Mouse (Mus musculus) lung, embryonic 14.5 days (tissue): ENCODE results near the gene Cbarp. TPM values are rescaled to one million over a fixed set of nuclear protein-coding genes. Genes with fewer than 3 reads are reported as not detected.

ENCODE experiments used
- ATAC-seq: fragments of 200-750 bp; cut with Nextera tagmentation; 2 replicates; pipeline ENCODE4 v1.8.0; 2017; ENCODE audit warnings: mild to moderate bottlenecking, moderate TSS enrichment, moderate library complexity; ENCODE audit not compliant: insufficient read depth
- DNase-seq: peaks from one replicate; pipeline ENCODE4 v3.0.0-alpha.2; 2015
- H3K27ac ChIP-seq: fragments of 300-500 bp; sonication (generic); 2 replicates; pipeline ENCODE4 v1.5.1; 2014; ENCODE audit warnings: low read depth, mild to moderate bottlenecking, moderate library complexity
- H3K27me3 ChIP-seq: fragments of 300-500 bp; sonication (generic); 2 replicates; pipeline ENCODE4 v1.6.1; 2014; ENCODE audit warnings: low read length, control low read depth; ENCODE audit not compliant: insufficient read depth
- H3K36me3 ChIP-seq: fragments of 300-500 bp; sonication (generic); 2 replicates; pipeline ENCODE4 v1.6.1; 2014; ENCODE audit warnings: control low read depth; ENCODE audit not compliant: insufficient read depth
- H3K4me1 ChIP-seq: fragments of 300-500 bp; sonication (generic); 2 replicates; pipeline ENCODE4 v1.6.1; 2014; ENCODE audit warnings: antibody characterized with exemption, control low read depth; ENCODE audit not compliant: insufficient read depth
- H3K4me2 ChIP-seq: fragments of 300-500 bp; sonication (generic); 2 replicates; pipeline ENCODE4 v1.6.1; 2014; ENCODE audit warnings: mild to moderate bottlenecking
- H3K4me3 ChIP-seq: fragments of 300-500 bp; sonication (generic); 2 replicates; pipeline ENCODE4 v1.5.1; 2014; ENCODE audit warnings: low read depth, low read length
- H3K9ac ChIP-seq: fragments of 300-500 bp; sonication (generic); 2 replicates; pipeline ENCODE4 v1.6.1; 2014
- H3K9me3 ChIP-seq: fragments of 300-500 bp; sonication (generic); 2 replicates; pipeline ENCODE4 v1.6.1; 2016; ENCODE audit warnings: low read depth, low read length, control low read depth
- CTCF ChIP-seq: IDR thresholded peaks from 2 replicates; pipeline ENCODE4 v1.5.1; 2016; ENCODE audit warnings: antibody characterized with exemption, low read depth
- WGBS: fragments of 180-500 bp; shearing (Covaris S2); extraction: QIAGEN DNeasy Blood & Tissue Kit; methylation state at CpG from one replicate; pipeline ENCODE4 v1.1.7; 2014; 5-methylcytosine and 5-hydroxymethylcytosine counted together
- polyA plus RNA-seq: library from polyadenylated mRNA; unstranded; fragments of >200 nt; fragmentation: Nextera tagmentation; extraction: Ambion mirVana; gene quantifications from 2 replicates; pipeline ENCODE4 v1.2.1, GENCODE M21; 2014

The Cbarp gene
- 3.8 and 5.5 TPM in 2 replicates for polyA plus RNA-seq

DNA sequence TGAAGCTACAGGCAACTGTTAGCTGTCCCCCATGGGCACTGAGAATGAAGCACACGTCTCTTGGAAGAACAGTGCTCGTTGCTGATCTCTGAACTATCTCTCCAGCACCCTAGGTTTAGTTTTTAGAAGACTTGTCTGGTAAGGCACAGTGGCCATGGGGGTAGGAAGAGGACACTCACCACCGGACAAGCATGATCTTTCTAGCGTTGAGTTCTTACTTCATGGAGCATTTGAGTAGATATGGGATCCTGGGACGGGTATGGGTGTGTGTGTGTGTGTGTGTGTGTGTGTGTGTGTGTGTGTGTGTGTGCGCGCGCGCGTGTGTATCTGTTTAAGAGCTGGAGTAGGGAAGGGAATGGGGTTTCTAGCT, at the start of gene Cbarp:
Gene Cbarp, minus strand, starts transcription at position 170 of the 370 bp plus-strand sequence.
- peak within 1 kb of the TSS; percentile 73 for H3K4me3 ChIP-seq
- ATAC-seq (no peak), DNase-seq (no peak)
- H3K9ac ChIP-seq: peak within 1 kb of the TSS; percentile 24
- 71% methylated on average over 10 of the region's 10 CpGs for WGBS
- H3K4me2 ChIP-seq: peak within 1 kb of the TSS; percentile 98
- TF ChIP-seq CTCF: no peak
- peaks cover 23% of the 10 kb centered on the region for H3K36me3 ChIP-seq
- H3K27ac ChIP-seq: peak within 1 kb of the TSS; percentile 52
- no peaks in the 10 kb centered on the region for H3K9me3 ChIP-seq
- H3K27me3 ChIP-seq: peaks cover 42% of the 10 kb centered on the region
- H3K4me1 ChIP-seq: peaks cover 9% of the 10 kb centered on the region; the same call in 1 of the 2 replicates

DNA sequence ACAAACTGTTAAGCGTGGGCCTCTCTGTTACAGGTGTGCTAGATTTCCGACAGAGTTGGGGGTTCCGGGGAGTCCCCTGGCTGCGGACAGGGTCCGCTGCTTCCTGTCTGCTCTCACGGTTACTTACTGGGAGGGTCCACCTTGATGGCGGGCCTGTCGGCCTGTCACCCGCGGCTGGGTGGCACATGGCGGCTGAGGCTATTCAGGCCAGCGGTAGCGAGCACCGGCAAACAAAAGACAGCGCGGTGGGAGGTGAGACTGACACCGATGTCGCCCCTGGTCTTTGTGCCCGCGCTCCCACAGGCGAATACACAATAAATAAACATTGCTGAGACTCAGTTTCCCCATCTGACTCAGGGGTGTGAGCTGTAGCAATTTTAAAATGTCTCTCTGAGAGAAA, 49.4 kb upstream of the Cbarp start:
- DNase-seq (no peak), ATAC-seq (no peak)
- H3K27ac ChIP-seq: no peak overlapping the region
- WGBS: 10% methylated on average over 21 of the region's 21 CpGs
- no peaks in the 10 kb centered on the region for H3K4me1 ChIP-seq
- no peaks in the 10 kb centered on the region for H3K9me3 ChIP-seq
- H3K9ac ChIP-seq: peak overlapping the region; percentile 44; the same call in 1 of the 2 replicates
- peaks cover 31% of the 10 kb centered on the region for H3K27me3 ChIP-seq
- peak overlapping the region; percentile 42 for H3K4me3 ChIP-seq
- H3K4me2 ChIP-seq: peak overlapping the region; percentile 71
- no peak for TF ChIP-seq CTCF
- peaks cover 26% of the 10 kb centered on the region for H3K36me3 ChIP-seq

DNA sequence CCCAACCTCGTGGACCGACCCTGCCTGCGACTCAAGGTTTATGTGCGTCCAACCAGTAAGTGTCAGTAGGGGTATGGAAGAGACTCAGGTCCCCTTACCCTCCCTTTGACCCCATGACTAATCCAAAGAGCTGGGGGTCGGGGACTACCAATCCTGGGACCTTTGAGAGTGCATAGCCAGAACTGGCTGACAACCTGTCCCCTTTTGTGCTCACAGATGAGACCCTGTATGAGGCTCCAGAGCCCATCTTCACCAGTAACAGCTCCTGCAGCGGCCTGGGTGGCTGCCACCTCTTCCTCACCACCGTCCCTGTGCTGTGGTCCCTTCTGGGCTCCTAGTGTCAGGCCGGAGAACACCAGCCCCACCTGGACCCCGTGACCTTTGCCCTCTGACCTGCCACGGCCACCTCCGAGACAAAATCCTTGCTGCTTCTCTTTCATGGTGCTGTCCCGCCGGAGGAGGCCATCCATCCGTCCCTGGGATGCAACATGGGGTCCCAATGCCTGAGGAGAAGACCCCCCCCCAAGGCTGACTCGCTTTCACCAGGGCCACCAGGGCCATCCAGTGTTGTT, 47.9 kb upstream of the Cbarp start:
- peaks cover 31% of the 10 kb centered on the region for H3K27me3 ChIP-seq

GRCm38 (mm10) chr10:80187739-80188138, 47.1 kb upstream of the Cbarp start:
- H3K9me3 ChIP-seq: no peaks in the 10 kb centered on the region
- H3K27ac ChIP-seq: no peak overlapping the region
- 89% methylated on average over 10 of the region's 10 CpGs for WGBS
- ATAC-seq (no peak), DNase-seq (no peak)
- TF ChIP-seq CTCF: no peak
- no peak overlapping the region for H3K4me3 ChIP-seq
- no peaks in the 10 kb centered on the region for H3K4me1 ChIP-seq
- H3K36me3 ChIP-seq: peaks cover 26% of the 10 kb centered on the region
- H3K4me2 ChIP-seq: no peak overlapping the region
- H3K9ac ChIP-seq: no peak overlapping the region
- H3K27me3 ChIP-seq: peaks cover 31% of the 10 kb centered on the region

More for the DNA sequence above, 47.9 kb upstream of the Cbarp start:
- H3K9me3 ChIP-seq: no peaks in the 10 kb centered on the region
- H3K4me3 ChIP-seq: no peak overlapping the region
- no peak overlapping the region for H3K27ac ChIP-seq
- no peak for TF ChIP-seq CTCF
- peaks cover 26% of the 10 kb centered on the region for H3K36me3 ChIP-seq
- no peak for DNase-seq
- no peak overlapping the region for H3K4me2 ChIP-seq
- no peak for ATAC-seq
- H3K4me1 ChIP-seq: no peaks in the 10 kb centered on the region
- H3K9ac ChIP-seq: no peak overlapping the region
- WGBS: 78% methylated on average over 15 of the region's 15 CpGs

- 62% methylated on average over 27 of the region's 27 CpGs for WGBS
- H3K9me3 ChIP-seq: no peaks in the 10 kb centered on the region
- H3K4me3 ChIP-seq: no peak overlapping the region
- no peak overlapping the region for H3K4me2 ChIP-seq
- H3K27ac ChIP-seq: no peak overlapping the region
- peaks cover 31% of the 10 kb centered on the region for H3K27me3 ChIP-seq
- peaks cover 28% of the 10 kb centered on the region for H3K36me3 ChIP-seq
- ATAC-seq (no peak), DNase-seq (no peak)
- H3K9ac ChIP-seq: no peak overlapping the region
- no peaks in the 10 kb centered on the region for H3K4me1 ChIP-seq
- no peak for TF ChIP-seq CTCF
These were observed 46.0 kb upstream of the Cbarp start for GRCm38 (mm10) chr10:80186649-80187048.

DNA sequence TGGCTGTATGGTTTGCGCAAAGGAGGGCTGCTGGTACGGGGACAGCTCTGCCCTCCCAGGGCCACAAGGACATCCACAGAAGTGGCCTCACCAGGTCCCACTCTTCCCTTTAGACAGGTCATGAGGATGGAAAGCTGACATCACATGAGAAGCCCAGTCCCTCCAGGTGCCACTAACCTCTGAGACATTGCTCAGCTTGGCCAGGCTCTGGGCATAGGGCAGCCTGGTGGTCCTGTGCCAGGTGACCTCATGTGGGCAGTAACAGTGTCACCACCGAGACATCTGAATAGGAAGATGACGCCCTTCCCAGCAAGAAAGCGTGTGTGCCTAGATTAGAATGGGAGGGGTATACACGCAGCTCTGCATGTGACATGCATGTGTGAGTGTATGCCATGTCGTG, 41.9 kb upstream of the Cbarp start:
- WGBS: 97% methylated on average over 7 of the region's 7 CpGs
- ATAC-seq (no peak), DNase-seq (no peak)
- no peak for TF ChIP-seq CTCF
- no peaks in the 10 kb centered on the region; the same call in none of the 2 replicates for H3K4me1 ChIP-seq
- no peak overlapping the region for H3K4me2 ChIP-seq
- no peak overlapping the region for H3K27ac ChIP-seq
- no peaks in the 10 kb centered on the region for H3K27me3 ChIP-seq
- H3K9me3 ChIP-seq: no peaks in the 10 kb centered on the region
- no peak overlapping the region for H3K4me3 ChIP-seq
- H3K36me3 ChIP-seq: peaks cover 12% of the 10 kb centered on the region
- H3K9ac ChIP-seq: no peak overlapping the region

- Histone ChIP-seq H3K27ac (no peak overlapping the region), H3K9me3 (no peaks in the 10 kb centered on the region), H3K4me3 (peak overlapping the region; percentile 75), H3K36me3 (0 out of 2 replicates have a peak, but pooled peaks cover 2% of the 10 kb centered on the region), H3K9ac (peak overlapping the region; percentile 93), H3K4me2 (peak overlapping the region; percentile 77), H3K4me1 (no peaks in the 10 kb centered on the region; the same call in none of the 2 replicates), H3K27me3 (no peaks in the 10 kb centered on the region)
- WGBS: 26% methylated on average over 5 of the region's 5 CpGs
- ATAC-seq (no peak), DNase-seq (no peak)
- no peak for TF ChIP-seq CTCF
These were observed 40.2 kb upstream of the Cbarp start for GRCm38 (mm10) chr10:80180823-80181222.
